Mouse (Mus musculus) c-Kit-positive CD71-negative TER-119-negative erythroid progenitor cells, embryonic 14.5 days (primary cell): ENCODE measurements around the gene Tuba1c.
"Not testable (repeated sequence)": the region's sequence is repeated elsewhere in the genome, so short reads cannot be mapped to it uniquely, and the experiment has no call there.

Experiments
- DNase-seq: peaks from one replicate; pipeline ENCODE4 v3.0.0-alpha.2; 2013; ENCODE audit warnings: low read depth

The Tuba1c gene

DNA sequence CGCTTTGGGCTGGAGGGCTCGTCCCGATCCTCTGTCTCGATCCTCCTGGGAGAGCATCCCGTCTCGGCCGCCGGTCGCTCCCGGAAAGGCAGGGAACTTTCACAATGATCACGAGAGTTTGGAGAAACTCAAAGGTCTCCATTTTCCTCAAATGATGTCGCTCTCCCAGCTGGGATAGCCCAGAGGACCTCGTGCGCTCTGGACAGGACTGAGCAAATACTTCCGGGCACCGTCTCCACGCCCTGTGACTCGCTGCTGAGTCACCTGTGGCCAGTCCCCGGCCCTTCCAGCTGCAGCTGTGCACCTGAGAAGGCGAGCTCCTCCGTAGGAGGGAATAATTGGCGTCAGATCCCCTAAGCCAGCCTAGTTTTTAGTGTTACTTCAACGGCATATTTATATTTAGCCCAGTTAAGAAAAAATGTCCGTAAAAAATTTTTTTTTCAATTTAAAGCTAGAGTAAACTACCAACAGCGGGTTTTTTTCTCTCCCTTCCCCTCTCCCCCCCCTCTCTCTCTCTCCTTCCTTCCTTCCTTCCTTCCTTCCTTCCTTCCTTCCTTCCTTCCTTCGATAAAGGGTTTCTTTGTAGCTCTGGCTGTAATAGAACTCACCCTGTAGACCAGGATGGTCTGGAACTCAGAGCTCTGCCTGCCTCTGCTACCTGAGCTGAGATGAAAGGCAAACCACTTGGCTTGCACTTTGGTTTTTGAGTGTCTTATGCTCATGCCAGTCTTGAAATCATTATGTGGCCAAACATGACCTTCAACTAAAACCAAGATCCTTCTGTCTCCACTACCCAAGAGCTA lies 1.1 kb downstream of the Tuba1c start:
- DNase-seq: no peak

DNA sequence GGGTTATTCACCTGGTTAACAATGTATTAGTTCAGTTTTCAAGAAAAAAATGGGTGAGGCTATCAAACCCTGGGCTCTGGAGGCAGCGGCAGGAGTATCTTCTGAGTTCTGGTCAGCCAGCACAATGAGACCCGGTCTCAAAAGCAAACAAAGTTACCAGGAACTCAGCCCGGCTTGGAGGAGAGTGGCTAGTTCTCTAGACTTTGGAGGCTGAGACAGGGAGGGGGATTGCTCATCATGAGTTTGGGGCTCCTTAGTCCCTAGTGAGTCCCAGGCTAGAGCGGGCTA lies 1.6 kb downstream of the Tuba1c start:
- no peak for DNase-seq

DNA sequence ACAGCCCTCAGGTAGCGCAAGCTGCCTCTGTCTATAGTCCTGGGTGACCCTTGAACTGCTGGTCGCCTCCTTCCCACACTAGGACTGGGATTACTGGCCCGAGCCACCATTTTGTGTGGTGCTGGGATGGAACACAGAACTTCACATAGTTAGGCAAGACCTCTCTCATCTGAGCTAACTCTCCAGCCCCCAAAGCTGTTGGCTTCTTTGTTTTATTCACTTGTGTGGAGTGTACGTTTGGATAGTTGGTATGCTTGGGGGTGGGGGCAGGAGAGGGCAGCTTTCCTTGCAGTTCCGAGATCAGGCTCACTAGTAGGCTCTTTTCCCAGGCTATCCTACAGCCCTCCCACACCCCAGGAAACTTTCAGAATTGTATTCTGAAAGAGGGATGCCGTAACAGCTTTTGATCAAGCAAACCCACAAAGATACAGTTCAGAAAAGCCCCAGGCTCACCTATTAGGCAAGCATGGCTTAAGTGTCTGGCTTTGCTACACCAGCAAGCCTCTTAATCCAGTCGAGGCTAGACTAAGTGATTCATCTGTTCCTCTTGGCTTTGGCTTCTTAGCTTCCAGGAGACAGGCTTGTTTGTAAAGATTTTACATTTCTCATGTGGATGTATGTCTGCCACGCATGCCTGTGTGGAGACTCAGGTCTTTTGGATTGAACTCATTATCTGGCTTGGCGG lies 2.5 kb downstream of the Tuba1c start:
- no peak for DNase-seq

DNA sequence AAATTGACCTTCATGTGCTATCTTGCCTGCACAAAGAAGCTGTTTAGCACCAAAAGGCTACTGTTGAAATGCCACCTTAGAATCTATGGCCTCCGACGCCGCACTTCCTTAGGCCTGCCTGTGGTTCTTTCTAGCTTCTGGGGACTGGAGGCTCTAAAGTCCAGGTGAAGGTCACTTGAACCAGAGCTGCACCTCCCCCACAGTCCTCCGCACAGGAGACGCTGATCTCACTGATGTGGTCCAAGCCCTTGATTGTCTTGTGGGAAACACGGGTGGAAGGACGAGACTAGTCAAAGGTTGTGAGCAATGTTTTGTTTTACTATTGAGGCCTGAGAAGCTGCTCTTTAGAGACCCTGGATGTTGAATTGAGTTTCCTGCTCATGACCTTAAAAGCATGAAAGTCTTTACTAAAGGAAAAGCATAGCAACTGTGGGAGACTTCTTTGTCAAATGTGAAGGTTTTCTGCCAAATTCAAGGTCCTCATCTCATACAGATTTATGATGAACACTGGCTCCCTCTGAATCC lies 3.1 kb downstream of the Tuba1c start:
- DNase-seq: no peak

DNA sequence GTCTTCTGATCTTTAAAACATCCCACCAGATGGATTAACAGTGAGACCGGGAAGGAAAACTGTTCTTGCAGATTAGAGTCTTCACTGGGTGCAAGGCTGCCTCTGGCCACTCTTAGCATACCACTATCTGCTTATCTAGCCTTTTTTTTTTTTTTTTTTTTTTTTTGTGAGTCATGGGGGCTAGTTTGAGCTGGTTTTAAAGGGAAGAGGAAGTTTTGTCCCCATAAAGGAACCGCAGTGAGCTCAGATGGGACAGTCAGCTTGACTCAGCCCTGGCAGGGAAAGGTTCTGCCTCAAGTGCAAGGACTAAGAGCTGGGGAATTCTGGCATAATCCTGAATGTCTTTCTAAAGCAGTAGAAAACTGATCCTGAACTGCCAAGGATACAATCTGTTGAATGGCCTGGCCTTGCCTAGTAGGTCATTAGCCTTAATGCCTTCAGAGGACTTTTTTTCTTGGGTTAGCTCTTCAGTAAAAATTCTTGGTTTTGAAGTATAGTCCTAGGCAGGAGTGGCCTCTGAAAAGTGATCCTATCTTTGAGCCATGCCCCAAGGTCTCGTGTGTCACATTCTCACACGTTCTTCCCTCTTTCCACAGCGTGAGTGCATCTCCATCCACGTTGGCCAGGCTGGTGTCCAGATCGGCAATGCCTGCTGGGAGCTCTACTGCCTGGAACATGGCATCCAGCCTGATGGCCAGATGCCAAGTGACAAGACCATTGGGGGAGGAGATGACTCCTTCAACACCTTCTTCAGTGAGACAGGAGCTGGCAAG lies 4.0 kb downstream of the Tuba1c start:
- DNase-seq: no peak

- no peak for DNase-seq
Observed at GRCm38 (mm10) chr15:99035431-99035830, 5.7 kb downstream of the Tuba1c start.

DNA sequence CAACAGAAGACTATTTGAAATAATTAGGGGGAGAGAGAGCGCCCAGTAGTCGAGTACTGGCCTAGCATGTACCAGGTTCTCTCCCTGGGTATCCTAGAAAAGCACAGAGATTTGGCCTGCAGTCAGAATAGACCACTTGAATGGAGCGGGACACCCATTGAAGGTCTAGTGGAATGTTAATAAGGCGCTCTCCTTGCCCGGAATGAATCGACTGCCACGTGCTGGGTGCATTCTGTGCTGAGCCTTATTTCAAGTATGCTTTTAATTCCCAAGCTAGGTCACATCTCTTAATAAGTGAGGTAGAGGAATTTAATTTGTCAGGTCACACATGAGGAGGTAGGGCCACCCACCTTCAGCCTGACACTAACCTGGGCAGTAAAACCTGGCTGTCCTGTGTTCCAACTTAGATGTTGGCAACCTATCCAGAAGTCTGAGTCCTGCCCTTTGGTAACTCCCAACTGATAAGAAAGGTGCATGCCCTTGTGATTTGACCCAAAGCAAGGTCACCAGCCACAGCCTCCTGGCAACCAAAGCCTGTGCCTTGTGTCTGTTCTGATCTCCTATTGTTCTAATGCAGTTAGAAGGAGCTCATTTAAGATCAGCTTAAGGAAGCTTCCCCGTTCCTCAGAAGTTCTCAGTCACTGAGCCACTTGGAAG lies 6.7 kb downstream of the Tuba1c start:
- DNase-seq: no peak

- DNase-seq: no peak
Observed at GRCm38 (mm10) chr15:99038025-99038424, 8.3 kb downstream of the Tuba1c start.

DNA sequence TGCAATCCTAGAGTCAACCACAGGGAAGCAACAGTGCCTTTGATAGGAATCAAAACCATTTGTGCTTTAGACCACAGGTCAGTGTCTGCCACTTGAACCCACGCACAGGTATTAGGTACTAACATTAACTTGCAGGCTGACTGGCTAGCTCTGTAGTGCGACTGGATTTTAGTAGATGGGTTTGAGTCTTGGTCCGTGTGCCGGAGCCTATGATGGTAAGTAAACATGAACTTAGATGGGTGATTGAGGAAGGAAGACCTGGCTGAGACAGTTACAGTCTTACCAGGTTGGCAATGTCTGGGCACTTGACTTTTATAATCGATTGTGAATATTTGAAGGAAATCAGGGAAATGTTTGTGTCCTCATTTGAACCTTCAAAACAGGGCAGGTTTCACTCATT lies 9.1 kb downstream of the Tuba1c start:
- no peak for DNase-seq

- DNase-seq: no peak
Observed at GRCm38 (mm10) chr15:99039306-99039705, 9.6 kb downstream of the Tuba1c start.

GRCm38 (mm10) chr15:99039996-99040919 lies 10.6 kb downstream of the Tuba1c start:
- DNase-seq: no peak

DNA sequence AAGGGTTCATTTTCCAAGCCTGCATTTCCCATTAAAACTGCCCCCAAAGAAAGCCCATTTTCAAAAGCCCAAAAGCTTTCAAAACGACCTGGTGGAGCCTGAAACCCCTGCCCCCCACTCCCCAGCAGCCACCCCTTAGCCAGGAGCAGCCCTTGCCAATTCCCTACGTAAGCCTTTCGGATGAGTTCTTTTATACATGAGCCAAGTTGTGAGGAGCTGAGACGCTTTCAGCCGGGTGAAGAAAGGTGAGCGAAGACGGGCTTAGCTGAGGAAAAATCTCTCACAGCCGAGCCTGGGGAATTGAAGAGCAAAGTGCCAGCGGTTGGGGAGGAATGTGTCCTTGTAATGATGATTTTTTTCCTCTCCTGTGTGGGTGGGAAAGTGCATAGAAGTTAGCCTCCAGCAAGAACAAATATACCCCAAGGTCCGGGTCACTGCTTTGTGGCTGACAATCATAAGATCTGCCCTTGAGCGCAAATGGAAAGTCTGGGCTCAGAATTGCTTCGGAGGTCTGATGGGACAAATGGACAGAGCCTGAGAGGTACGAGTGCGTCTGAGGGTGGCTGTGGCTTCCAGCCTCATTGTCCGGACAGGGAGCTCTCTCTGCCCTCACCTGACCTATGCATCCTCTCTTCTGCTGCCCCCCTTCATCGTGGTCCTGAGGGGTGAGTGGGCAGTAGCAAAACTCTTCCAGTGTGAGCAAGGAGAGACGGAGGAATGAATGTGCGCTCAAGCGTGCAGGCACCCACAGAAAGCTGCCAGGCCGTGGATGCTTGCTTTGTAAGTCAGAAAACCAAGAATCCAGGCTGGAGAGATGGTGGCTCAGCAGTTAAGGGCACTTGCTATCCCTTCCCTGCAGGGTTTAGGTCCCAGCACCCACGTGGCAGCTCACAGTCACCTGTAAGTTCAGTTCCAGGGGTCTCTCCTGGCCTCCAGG lies 11.5 kb downstream of the Tuba1c start:
- no peak for DNase-seq

- no peak for DNase-seq
Observed at GRCm38 (mm10) chr15:99042334-99042733, 12.6 kb downstream of the Tuba1c start.

DNA sequence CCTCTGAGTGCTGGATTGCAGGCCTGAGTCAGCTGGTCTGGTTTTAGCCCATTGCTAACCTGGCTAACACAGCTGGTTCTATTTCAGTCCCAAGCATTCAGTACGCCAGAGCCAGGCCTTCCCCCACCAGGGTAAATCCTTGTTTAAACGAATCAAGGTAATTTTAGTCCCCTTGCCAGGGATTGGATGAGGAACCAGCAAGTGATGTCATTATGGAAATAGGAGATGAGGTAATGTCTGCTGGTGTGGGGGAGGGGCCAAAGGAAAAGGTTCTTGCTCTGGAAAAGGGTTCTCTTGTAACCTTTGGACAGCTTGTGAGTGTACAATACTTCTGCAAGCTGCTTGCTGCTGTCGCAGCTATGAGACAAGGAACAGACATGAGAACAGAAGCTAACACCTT lies 15.2 kb downstream of the Tuba1c start:
- DNase-seq: no peak

GRCm38 (mm10) chr15:99045734-99046133 lies 16.0 kb downstream of the Tuba1c start:
- DNase-seq: not testable (repeated sequence)

- DNase-seq: no peak
Observed at GRCm38 (mm10) chr15:99049473-99050253, 20.0 kb downstream of the Tuba1c start.

- no peak for DNase-seq
Observed at GRCm38 (mm10) chr15:99053373-99053772, 23.7 kb downstream of the Tuba1c start.

DNA sequence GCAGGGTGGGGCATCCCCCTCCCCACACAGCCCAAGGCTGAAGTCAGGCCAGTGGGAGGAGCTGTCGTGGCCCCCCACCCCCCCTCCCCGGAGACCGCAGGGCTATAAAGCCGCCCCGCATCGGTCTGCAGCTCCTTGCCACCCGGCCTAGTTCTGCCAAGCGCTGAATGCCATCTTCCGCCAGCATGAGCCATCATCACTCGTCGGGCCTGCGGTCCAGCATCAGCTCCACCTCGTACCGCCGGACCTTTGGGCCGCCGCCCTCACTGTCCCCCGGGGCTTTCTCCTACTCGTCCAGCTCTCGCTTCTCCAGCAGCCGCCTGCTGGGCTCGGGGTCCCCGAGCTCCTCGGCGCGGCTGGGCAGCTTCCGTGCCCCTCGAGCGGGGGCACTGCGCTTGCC lies 25.3 kb downstream of the Tuba1c start, which contains the start of gene Prph:
TSS of gene Prph (plus strand) at position 135 of the 400 bp plus-strand sequence.
- DNase-seq: no peak

- DNase-seq: no peak
Observed at GRCm38 (mm10) chr15:99055511-99055961, 25.8 kb downstream of the Tuba1c start.
